Mouse (Mus musculus): ENCODE measurements around the gene Senp3.
"Not testable (repeated sequence)": the region's sequence is repeated elsewhere in the genome, so short reads cannot be mapped to it uniquely, and the experiment has no call there.

GRCm38 (mm10) chr11:69731408-69731807, 49.5 kb upstream of the Senp3 start:
- not testable (repeated sequence) for TF ChIP-seq GATA1, TAL1 (IDR thresholded peaks at IDR 0.05; ENCODE audit: low read length)

All from erythroblast, embryonic 14.5 days (primary cell).